Mouse (Mus musculus): Measurements from ENCODE around the gene S100pbp. TPM values are rescaled to one million over a fixed set of nuclear protein-coding genes. Genes with fewer than 3 reads are reported as not detected.
"Not testable (repeated sequence)": the region's sequence is repeated elsewhere in the genome, so short reads cannot be mapped to it uniquely, and the experiment has no call there.

Gene S100pbp
- polyA plus RNA-seq, 1 experiment: not detected

DNA sequence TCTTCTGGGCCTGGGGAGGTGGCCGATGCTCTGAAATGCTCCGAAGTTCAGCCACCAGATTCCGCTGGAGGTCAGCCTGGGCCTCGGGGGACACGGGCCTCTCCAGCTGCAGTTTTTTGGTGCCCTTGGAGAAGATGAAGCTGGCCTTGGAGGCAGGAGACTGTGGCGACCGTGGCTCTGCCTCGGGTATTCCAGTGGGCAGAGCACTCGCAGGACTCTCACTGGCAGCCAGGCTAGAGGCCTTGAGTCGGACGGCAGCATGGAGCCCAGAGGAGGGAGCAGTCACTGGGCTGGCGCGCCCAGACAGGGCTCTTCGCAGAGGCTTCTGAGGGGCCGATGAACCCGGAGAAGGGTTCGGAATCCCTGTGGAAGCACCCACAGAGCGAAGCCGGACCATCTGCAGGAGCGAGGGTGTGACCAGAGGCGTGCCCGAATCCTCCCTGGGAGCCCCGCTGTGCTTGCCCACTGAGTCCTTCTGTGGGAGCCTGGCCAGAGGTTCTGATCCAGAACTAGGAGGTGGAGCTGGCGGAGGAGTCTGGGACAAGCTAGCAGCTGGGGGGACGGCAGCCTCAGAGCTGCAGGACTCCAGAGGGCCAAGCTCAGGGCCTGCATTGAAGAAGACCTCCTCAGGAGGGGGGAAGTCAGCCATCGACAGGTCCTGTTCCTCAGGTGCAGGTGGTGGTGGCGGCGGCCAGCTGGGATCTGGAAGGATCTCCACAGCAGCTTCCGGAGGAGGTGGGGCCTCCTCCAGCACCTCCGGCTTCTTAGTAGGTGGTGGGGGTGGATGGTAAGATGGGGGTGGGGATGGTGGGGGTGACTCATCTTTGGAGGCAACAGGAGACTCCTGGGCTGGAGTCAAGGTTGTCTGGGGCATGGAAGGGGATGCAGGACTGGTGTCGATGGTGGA, 32.7 kb upstream of the S100pbp start:
- Histone ChIP-seq H3K4me1 (ENCODE audit: control insufficient read depth, insufficient read depth, low read length) (peaks cover 32% of the 10 kb centered on the region), H3K27ac (ENCODE audit: insufficient read depth, low read depth, low read length) (no peak overlapping the region), H3K4me3 (ENCODE audit: insufficient read depth, low read depth, low read length) (no peak overlapping the region)
- TF ChIP-seq CTCF (IDR thresholded peaks at IDR 0.05; ENCODE audit: insufficient read depth, low read depth, low read length) (no peak), POLR2A (IDR thresholded peaks at IDR 0.05; ENCODE audit: insufficient read depth, low read depth, low read length) (no peak)
- 82% methylated on average over 31 of the region's 31 CpGs for WGBS

DNA sequence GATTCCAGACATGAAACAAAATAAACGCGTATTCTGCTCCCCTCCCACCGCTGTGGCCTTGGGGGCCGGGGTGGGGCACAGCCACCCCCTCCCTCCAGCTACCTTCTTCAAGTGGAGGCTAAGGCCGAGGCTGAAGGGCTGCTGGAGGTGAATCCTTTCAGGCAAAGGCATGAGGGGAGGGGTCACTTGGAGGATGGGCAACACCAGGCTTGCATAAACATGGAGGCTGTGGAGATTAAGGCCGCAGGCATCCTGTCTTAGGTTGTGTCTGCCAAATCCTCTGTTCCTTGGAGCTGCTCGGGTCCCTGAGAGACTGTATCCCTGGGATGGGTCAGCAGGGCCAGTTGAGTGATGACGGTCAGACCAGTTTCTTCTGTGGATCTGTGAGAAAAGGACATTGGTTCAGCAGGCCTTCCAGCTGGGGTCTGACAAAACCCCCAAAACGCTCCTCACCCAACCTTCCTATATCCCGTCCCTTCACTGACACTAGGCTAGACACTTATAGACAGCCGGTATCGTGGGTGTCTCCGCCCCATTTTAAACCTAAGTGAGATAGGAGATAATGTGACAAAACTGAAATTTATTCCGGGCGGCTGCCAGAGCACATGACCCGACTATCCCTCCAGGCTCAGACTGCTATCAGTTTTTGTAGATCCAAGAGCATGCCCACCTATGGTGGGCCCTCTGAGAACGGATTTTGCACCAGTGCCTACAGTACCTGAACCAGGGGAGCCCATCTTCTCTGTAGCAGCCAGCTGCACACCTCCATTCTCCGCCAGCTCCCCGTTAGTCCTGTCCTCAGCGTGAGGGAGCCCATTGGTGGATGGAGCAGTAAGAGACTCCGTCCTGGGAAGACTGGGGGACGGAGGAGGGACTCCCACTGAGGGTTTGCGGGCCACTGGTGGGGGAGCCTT, 31.8 kb upstream of the S100pbp start:
- Histone ChIP-seq H3K27ac (ENCODE audit: insufficient read depth, low read depth, low read length) (no peak overlapping the region), H3K4me3 (ENCODE audit: insufficient read depth, low read depth, low read length) (no peak overlapping the region), H3K4me1 (ENCODE audit: control insufficient read depth, insufficient read depth, low read length) (peaks cover 27% of the 10 kb centered on the region)
- TF ChIP-seq POLR2A (IDR thresholded peaks at IDR 0.05; ENCODE audit: insufficient read depth, low read depth, low read length) (no peak), CTCF (IDR thresholded peaks at IDR 0.05; ENCODE audit: insufficient read depth, low read depth, low read length) (no peak)
- 88% methylated on average over 23 of the region's 23 CpGs for WGBS

DNA sequence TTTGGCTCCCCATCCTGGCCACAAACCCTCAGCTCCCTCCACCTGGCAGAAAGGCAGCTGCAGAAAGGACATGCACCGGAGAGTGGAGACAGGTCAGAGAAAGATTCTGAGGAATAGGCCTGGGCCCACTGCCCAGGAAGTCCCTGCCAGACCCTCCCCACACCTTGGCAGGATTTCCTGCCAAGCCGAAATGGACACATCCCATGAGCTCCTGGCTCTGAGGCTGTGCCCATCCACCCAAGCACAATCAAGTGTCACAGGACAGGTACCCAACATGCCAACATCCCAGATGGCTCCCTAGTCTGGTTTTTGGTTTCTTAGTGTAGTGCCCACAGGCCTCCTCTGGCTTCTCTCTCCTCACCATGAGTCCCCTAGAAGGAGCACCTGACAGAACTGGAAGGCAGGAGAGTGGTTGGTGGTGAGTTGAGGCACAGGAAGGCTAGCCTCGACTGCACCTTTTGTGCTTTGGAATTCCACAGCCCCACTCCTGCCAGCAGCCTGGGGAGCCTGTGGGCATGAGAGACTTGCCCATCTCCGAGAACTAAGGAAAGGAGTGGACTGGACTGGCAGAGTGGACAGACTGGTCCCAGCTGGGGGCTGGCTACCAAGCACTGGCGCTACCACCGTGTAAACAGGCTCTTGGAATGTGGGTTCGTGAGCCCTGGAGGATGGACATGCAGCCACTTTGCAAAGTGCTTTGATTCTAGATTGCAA, 31.0 kb upstream of the S100pbp start:
- no peak overlapping the region for H3K27ac ChIP-seq (ENCODE audit: insufficient read depth, low read depth, low read length)
- peaks cover 27% of the 10 kb centered on the region for H3K4me1 ChIP-seq (ENCODE audit: control insufficient read depth, insufficient read depth, low read length)
- no peak for TF ChIP-seq POLR2A (IDR thresholded peaks at IDR 0.05; ENCODE audit: insufficient read depth, low read depth, low read length)
- TF ChIP-seq CTCF (IDR thresholded peaks at IDR 0.05; ENCODE audit: insufficient read depth, low read depth, low read length): no peak
- WGBS: 82% methylated on average over 7 of the region's 7 CpGs
- H3K4me3 ChIP-seq (ENCODE audit: insufficient read depth, low read depth, low read length): no peak overlapping the region

DNA sequence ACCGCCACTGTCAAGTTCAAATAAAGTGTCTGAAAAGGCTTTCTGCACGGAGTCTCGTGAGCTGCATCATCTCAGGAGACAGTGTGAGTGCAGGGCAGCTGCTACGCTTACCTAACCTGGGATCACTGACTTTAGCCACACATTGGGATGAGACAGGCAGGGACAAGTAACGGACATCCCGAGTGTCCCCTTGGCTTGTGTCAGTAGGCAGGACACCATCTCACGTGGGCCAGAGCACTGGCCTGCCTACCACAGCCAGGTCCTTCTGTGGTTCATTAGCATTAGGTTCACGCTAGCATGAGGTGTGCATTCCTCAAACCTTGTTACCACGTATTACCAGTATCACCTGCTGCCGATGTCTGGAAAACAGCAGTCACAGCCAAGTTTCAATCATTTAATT, 29.7 kb upstream of the S100pbp start:
- Histone ChIP-seq H3K4me1 (ENCODE audit: control insufficient read depth, insufficient read depth, low read length) (peaks cover 25% of the 10 kb centered on the region), H3K27ac (ENCODE audit: insufficient read depth, low read depth, low read length) (no peak overlapping the region), H3K4me3 (ENCODE audit: insufficient read depth, low read depth, low read length) (no peak overlapping the region)
- no peak for TF ChIP-seq CTCF (IDR thresholded peaks at IDR 0.05; ENCODE audit: insufficient read depth, low read depth, low read length)
- TF ChIP-seq POLR2A (IDR thresholded peaks at IDR 0.05; ENCODE audit: insufficient read depth, low read depth, low read length): no peak
- 77% methylated on average over 10 of the region's 10 CpGs for WGBS

DNA sequence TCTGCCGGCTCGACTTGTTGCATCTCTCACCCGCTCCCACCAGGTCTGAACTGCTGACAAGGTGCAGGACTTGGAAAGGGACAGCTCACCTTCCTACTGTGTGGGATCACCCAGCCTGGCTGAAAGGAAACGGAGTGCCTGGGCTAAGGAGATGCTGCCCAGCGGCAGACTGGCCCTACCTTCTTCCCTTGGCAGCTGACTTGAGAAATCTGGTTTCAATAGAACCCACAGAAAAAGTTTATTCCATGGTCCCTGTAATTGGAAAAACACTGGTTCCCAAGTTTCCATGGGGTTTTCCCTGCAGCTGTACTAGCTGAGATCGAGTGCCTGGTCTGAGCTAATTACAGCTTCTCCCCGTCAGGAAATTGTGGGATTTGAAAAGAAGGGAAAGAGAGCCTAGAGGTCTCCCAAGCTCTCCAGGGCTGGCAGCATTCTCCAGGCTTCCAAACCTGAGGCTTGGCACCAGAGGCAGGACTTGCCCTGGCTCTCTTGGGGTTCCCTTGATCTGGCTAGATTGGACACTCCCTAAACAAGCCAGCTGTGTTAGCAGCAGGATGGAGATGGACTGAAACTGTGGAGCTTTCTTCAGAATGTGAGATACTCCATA, 29.1 kb upstream of the S100pbp start:
- no peak overlapping the region for H3K4me3 ChIP-seq (ENCODE audit: insufficient read depth, low read depth, low read length)
- 57% methylated on average over 7 of the region's 7 CpGs for WGBS
- H3K27ac ChIP-seq (ENCODE audit: insufficient read depth, low read depth, low read length): no peak overlapping the region
- H3K4me1 ChIP-seq (ENCODE audit: control insufficient read depth, insufficient read depth, low read length): peaks cover 20% of the 10 kb centered on the region
- TF ChIP-seq POLR2A (IDR thresholded peaks at IDR 0.05; ENCODE audit: insufficient read depth, low read depth, low read length): no peak
- TF ChIP-seq CTCF (IDR thresholded peaks at IDR 0.05; ENCODE audit: insufficient read depth, low read depth, low read length): no peak

DNA sequence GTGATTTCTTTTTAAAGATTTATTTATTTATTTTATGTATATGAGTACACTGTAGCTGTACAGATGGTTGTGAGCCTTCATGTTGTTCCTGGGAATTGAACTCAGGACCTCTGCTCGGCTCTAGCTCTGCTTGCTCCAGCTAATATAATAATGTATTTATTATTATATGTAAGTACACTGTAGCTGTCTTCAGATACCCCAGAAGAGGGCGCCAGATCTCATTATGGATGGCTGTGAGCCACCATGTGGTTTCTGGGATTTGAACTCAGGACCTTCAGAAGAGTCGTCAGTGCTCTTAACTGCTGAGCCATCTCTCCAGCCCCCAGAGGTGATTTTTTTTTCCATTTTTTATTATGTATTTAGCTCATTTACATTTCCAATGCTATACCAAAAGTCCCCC, 23.0 kb upstream of the S100pbp start:
- H3K4me3 ChIP-seq (ENCODE audit: insufficient read depth, low read depth, low read length); H3K27ac ChIP-seq (ENCODE audit: insufficient read depth, low read depth, low read length); H3K4me1 ChIP-seq (ENCODE audit: control insufficient read depth, insufficient read depth, low read length): not testable (repeated sequence)
- WGBS: 73% methylated on average over 3 of the region's 3 CpGs

DNA sequence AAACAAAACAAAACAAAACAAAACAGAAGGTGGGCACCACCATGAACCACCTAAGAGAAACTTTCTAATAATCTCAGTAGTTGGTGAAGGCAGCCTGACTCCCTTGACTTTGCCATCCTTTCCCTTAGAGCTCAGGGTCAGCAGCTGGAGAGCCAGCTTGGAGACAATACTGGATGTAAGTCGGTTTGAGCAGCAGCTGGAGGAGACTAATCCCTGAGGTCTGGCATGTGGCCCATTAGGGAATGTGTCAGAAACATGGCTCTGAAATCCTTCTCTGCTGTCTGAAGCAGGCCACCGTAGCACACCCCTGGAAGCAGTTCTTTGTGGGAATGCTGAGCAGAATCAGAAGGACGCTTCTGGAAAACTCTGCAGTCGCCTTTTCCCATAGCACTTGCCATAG, 21.9 kb upstream of the S100pbp start:
- H3K27ac ChIP-seq (ENCODE audit: insufficient read depth, low read depth, low read length): no peak overlapping the region
- TF ChIP-seq POLR2A (IDR thresholded peaks at IDR 0.05; ENCODE audit: insufficient read depth, low read depth, low read length) (no peak), CTCF (IDR thresholded peaks at IDR 0.05; ENCODE audit: insufficient read depth, low read depth, low read length) (no peak)
- H3K4me3 ChIP-seq (ENCODE audit: insufficient read depth, low read depth, low read length): no peak overlapping the region
- no peaks in the 10 kb centered on the region; the same call in 1 of the 2 replicates for H3K4me1 ChIP-seq (ENCODE audit: control insufficient read depth, insufficient read depth, low read length)
- 74% methylated on average over 4 of the region's 4 CpGs for WGBS

DNA sequence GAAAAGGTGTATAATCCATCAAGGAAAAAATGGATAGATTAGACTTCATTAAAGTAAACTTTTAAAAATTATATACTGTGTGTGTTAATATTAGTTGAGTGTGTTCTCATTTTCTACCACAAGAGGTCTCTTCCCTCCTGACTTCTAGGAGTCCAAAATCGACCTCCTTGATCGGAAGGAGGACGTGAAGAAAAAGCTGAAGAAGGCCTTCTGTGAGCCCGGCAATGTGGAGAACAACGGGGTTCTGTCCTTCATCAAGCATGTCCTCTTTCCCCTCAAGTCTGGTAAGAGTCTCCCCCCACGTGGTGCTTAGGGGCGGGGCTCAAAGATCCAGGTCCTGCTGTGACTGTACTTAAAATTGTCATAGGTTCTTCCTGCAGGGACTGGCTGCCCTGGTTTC, 20.0 kb upstream of the S100pbp start:
- 39% methylated on average over 7 of the region's 7 CpGs for WGBS
- no peak for TF ChIP-seq POLR2A (IDR thresholded peaks at IDR 0.05; ENCODE audit: insufficient read depth, low read depth, low read length)
- 0 out of 2 replicates have a peak, but pooled peaks have one; percentile 29 for TF ChIP-seq CTCF (IDR thresholded peaks at IDR 0.05; ENCODE audit: insufficient read depth, low read depth, low read length)
- Histone ChIP-seq H3K4me1 (ENCODE audit: control insufficient read depth, insufficient read depth, low read length) (peaks cover under 1% of the 10 kb centered on the region), H3K4me3 (ENCODE audit: insufficient read depth, low read depth, low read length) (no peak overlapping the region), H3K27ac (ENCODE audit: insufficient read depth, low read depth, low read length) (no peak overlapping the region)
